8 mouse cellular contexts compared by ENCODE assay signal in genomic region chr7:100866675-100867074, GRCm38 (mm10). TPM values are rescaled to one million over a fixed set of nuclear protein-coding genes. Genes with fewer than 3 reads are reported as not detected.
DNase-seq lines count a peak whose midpoint lies in the region; ATAC-seq lines count a peak whose summit lies in the region.

No protein-coding gene starts in this region.

- no peak overlapping the region for H3K27ac ChIP-seq in kidney, embryonic 14.5 days (ENCODE audit: low read depth, low read length)

- no peaks in the 10 kb centered on the region for H3K27me3 ChIP-seq in kidney, embryonic 14.5 days (ENCODE audit: control insufficient read depth, insufficient read depth, low read length)

- 0 out of 2 replicates have a peak, but pooled peaks cover 6% of the 10 kb centered on the region for H3K4me1 ChIP-seq in kidney, embryonic 14.5 days (ENCODE audit: control insufficient read depth, insufficient read depth, low read length)

- DNase-seq in kidney, adult 11 months: peak; percentile 49
- DNase-seq in MN1 (ENCODE audit: low spot score): peak; percentile 60
- DNase-seq in cerebellum, adult 11-12 months: peak; percentile 61
- peak; percentile 73 to 81 for DNase-seq in heart, postnatal 10 days
- peak; percentile 62 to 64 for DNase-seq in left cerebral cortex, postnatal 36 days (ENCODE audit: low spot score in 2 of 2)
- DNase-seq in right cerebral cortex, adult 18-20 months: peak; percentile 75

- WGBS in kidney, embryonic 14.5 days: 8% methylated on average over 3 of the region's 3 CpGs

- intact Hi-C loops in heart, postnatal 10 days (cut with DNase I): loop anchor here (1.0 to 2.0 kb wide), 2 partner anchors 18 to 182 kb away; no protein-coding TSS in a partner anchor
- intact Hi-C loops in left cerebral cortex, postnatal 36 days (cut with DNase I): loop anchor here (5.0 kb wide), 1 partner anchor 344 kb away; no protein-coding TSS in a partner anchor

- no peak overlapping the region for H3K4me3 ChIP-seq in kidney, embryonic 14.5 days (ENCODE audit: low read length)

- H3K9me3 ChIP-seq in kidney, embryonic 14.5 days (ENCODE audit: control insufficient read depth, low read length): no peaks in the 10 kb centered on the region

- peaks cover 10% of the 10 kb centered on the region; the same call in 1 of the 2 replicates for H3K36me3 ChIP-seq in kidney, embryonic 14.5 days (ENCODE audit: control insufficient read depth, insufficient read depth, low read length)

- no peak overlapping the region for H3K9ac ChIP-seq in kidney, embryonic 14.5 days (ENCODE audit: low read depth, low read length)

- ATAC-seq in kidney, embryonic 14.5 days (ENCODE audit: low FRiP score, low TSS enrichment): no peak
- ATAC-seq in activated CD4-positive, CD25-positive, alpha-beta regulatory T cell, adult 4 months: no peak

- no peak overlapping the region for H3K4me2 ChIP-seq in kidney, embryonic 14.5 days (replicated peaks; ENCODE audit: low read depth, low read length)

RNA-seq across cellular contexts. Expression of gene Relt, which starts 3.4 kb away (rescaled TPM):
- 2.8 and 3.1 TPM in 2 replicates for polyA plus RNA-seq in kidney, embryonic 14.5 days (2014; fragmentation: Nextera tagmentation; extraction: Ambion mirVana)
- 1 to 10 TPM; 4.0 to 4.6 TPM for total RNA-seq in heart, postnatal 10 days (2021)
- total RNA-seq in left cerebral cortex, postnatal 36 days (2021): 10 to 100 TPM; 15.1 to 17.0 TPM
- polyA plus RNA-seq in activated CD4-positive, CD25-positive, alpha-beta regulatory T cell, adult 4 months (2017; shearing (Covaris generic)): 10 to 100 TPM; 14.5 to 16.3 TPM
